Mouse (Mus musculus) NIH3T3 (cell line): ENCODE measurements around the gene Ankrd44.

Source experiments
- DNase-seq: peaks from one replicate; pipeline ENCODE4 v3.0.0-alpha.2; 2012; ENCODE audit warnings: low read depth

Ankrd44 gene

DNA sequence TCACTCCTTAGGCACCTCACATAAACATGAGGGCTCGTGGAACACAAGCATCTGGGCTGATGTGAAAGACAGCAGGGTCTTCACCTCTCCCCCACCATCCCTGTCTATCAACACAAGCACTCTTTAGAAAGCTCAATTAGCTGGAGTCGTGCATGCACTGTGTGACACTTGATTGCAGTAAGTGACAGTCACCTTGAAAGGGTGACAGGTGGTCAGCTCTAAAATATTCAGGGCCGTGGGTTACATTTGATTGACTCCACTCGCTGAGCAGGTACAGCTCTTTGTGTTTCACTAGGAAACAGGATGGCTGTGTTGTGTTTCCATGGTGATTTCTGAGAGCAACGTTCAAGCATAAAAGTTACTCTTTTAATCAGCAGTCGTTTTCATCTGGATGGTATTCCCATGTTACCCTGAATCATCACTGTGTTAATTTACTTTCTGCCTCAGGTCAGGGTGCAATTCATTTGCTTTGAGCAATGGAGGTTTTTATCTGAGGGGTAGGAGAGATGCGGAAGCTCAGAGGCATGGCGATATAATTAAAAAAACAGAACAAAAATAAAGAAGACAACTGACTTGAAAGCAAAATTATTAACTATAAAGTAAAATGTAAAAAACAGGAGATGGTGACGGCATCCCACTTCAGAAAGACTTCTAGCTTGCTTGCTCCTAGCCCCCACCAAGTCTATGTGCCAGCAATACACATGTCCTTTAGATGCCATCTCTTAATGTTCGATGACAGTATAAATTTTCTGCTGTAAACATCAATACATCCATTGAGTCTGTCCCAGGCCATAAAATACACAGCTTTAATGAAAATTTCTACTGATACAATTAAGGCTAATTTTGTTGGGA is 218.9 kb downstream of the Ankrd44 start:
- no peak for DNase-seq

- DNase-seq, result peak; percentile 29
These were observed 219.6 kb downstream of the Ankrd44 start for GRCm38 (mm10) chr1:54706621-54707020.

DNA sequence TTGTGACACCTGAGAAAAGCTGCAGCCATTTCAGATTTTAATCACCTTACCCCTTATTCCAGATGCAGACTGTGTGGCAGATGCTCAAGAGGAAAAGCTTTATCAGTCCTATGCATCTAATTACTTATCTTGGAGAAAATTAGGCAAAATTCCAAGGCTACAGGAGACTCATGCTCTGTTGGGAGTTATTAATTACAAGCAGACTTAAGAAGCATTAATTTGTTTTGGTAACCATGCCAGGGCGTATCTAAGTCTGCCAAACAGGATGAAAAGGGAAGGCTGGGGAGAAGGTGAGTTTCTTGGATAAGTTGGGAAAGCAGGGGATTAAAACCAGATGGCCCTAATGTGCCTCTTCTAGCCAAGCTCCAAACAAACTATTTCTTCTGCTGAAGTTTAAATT is 222.7 kb downstream of the Ankrd44 start:
- DNase-seq, result peak; percentile 34

DNA sequence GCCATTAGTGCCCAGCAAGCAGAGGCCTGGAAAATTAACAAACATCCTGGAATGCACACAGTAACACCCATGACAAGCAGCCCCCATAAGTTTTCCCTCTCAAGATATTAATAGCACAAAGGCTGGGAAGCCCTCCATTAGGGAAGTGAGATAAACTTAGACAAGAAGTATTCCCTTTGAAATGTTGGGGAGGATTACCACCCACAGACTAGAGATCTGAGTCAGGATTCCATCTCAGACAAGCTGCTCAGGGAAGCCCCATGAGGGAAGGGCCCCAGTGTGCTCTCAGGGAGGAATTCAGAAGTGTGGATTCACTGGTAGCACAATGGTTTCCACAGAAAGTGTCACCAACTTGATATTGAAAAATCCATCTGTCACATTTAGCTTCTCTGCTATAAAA is 223.3 kb downstream of the Ankrd44 start:
- no peak for DNase-seq

GRCm38 (mm10) chr1:54695396-54695795 is 230.8 kb downstream of the Ankrd44 start:
- DNase-seq, result no peak

GRCm38 (mm10) chr1:54691824-54692223 is 234.4 kb downstream of the Ankrd44 start:
- no peak for DNase-seq

DNA sequence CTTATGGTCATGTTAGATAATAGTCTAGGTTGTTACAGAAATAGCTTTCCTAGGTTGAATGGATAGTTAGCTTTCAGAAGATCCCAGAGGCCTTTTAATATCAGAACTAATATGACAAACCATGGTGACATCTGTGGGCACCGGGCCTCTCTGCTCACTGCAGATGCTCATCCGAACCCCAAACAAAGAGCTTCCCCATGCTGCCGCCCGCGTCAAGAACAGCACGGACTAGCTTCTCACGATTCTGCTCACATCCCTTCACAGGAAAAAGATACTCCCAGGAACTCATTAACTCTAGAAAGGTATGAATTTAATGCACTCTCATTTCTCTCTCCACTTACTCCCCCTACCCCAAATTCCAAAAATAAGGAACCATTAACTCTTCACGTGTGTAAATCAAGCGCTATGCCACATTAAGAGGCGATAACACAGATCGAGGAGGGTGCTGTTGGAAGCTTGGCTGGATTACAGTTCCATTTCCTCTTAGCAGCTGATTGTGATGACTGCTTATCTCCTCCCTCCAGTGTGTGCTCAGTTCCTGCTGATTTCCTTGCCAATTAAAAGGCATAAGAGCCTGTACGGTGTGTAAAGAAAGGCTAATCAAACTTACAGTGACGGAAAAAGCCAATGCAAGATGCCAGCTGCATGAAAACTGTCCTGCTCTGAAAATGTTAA is 235.8 kb downstream of the Ankrd44 start:
- no peak for DNase-seq

- DNase-seq, result no peak
These were observed 237.7 kb downstream of the Ankrd44 start for GRCm38 (mm10) chr1:54688441-54688840.

- DNase-seq, result no peak
These were observed 241.9 kb downstream of the Ankrd44 start for GRCm38 (mm10) chr1:54684316-54684715.

- no peak for DNase-seq
These were observed 246.6 kb downstream of the Ankrd44 start for GRCm38 (mm10) chr1:54679556-54679955.

DNA sequence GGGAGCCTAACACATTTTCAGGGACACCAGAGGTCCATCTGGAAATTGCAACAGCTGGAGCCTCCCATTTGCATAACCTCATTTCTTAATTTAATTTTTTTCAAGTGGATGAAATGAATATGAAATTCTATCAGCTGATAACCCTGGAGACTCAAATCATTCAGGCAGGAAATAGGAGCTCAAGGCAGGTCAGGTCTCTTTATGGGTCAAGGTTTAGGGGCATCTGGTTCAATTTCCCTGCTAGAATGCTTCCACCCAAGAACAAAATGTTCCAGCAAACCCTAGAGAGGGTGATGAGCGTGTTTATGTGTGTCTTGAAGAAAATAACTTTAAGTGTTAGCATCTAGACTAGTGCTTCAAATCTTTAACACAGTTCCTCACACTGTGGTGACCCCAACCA is 248.2 kb downstream of the Ankrd44 start:
- DNase-seq, result no peak

DNA sequence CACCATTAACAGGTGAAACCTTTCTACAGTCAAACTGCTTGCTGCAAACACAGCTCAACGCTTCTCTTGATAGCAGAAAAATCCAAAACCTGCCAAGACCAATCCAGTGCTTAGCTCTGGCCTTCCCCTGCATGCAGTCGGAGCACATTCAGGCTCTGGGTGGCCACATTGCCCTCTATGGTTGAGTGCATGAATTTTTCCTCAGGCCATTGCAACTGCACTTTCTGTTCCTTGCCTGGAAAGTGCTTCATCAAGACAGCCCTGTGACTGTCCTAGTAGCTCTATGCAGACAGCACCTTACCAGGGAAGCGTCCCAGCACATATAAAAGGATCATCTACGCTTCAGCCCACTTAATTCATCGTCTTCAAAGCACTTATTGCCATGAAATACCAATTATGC is 250.7 kb downstream of the Ankrd44 start:
- DNase-seq, result no peak

DNA sequence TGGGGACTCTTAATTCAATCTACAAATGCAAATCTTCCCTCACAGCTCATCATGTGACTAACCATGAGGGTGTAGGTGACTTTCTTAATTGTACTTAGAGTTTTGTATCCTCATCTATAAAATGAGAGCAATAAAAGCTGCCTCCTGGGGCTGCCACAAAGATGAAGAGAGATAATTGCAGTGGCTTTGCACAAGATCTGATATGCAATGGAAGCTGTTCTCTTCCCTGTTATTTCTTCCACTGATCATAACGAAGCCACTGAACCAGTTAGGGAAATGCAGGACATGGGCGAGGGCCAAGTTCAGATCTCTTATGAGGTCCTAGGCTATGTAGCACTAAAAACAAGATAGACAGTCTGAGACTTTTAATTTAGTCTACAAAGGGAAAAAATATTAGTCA is 258.2 kb downstream of the Ankrd44 start:
- DNase-seq, result no peak

DNA sequence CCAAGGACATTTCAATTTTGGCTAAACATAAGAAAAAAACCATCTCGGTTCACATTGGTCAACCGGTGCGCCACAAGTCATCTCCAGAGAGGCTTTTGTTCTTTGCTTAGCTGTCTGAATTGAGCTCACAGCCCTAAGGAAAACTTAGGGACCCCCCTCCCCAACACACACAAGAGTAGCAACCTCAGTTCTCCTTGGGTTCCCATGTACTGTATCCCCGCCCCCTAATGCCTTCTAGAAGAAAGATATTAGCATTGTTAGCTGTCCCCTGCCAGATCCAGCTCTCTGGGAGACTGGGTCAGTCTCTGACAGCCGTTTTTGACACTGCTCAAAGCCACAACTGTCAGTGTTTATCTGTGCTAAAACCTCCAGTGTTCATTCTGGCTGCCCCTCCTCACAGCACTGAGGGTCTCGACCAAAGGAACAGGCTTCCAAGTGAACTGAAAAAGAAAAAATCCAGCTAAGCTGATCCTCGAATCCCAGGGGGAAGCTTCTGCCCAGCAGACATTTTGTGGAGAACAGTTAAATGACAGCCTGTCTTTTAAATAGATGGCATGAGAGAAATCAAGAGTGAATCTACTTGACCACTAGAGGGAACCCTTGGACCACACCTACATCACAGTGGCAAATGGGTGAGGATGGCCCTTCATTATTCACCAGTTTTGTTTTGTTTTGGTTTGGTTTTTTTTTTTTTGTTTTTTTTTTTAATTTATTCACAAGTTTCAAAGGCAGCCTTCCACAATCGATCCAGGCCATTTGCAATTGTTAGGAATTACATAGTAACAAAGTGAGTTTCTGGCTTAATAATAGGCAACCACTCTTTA is 260.4 kb downstream of the Ankrd44 start:
- DNase-seq, result peak; percentile 92

GRCm38 (mm10) chr1:54665095-54665494 is 261.1 kb downstream of the Ankrd44 start:
- DNase-seq, result no peak

DNA sequence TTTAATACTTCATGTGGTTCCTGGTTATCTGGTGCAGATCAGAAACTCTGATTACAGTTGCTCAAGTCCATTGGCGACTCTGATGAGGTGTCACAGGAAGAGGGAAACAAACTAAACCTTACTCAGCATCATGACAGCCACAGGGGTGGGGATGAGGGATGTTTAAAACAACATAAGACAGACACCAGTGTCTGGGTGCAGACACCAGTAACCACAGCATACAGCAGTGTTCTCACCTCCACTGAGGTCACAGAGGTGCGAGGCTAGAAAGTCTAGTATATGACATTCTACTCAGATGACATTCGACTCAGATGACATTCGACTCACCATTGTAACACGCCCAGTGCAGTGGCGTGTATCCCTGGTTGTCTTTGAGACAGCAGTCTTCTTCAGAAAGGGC is 265.5 kb downstream of the Ankrd44 start:
- DNase-seq, result no peak

DNA sequence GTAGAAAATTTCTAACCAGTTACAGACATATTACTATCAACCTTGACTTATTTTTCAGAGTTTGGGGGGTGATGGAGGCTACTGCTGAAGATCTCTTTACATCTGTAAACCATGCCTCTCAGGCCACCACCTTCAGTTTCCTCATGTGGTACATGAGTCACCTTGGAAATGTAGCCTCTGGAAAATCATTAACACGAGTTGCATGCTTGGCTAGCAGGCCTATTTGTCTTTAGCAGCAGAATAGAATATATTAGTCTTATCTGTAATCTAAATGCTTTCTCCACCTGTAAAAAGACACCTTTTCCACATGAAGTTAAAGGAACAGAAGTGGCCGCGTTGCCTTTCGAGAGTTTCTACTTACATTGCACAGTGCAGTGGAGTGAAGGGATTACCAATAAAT is 267.6 kb downstream of the Ankrd44 start:
- no peak for DNase-seq

DNA sequence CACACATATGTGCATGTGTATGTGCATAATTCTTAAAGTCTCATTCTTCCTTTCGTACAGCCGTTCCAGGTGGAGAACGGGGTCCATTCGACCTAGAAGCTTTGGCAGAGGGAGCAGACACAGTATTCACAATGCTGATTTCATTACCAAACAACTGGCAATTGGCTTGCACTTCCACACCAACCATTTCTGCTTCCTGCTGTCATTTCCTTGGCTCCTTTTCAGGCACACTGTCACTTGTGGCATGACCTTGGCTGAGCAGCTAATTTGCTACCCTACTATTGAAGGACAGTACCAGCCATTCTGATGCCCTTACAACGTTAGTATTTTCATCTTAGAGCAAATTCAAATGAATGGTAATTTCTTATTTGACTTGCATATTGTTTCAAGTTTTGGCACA is 277.9 kb downstream of the Ankrd44 start:
- no peak for DNase-seq

DNA sequence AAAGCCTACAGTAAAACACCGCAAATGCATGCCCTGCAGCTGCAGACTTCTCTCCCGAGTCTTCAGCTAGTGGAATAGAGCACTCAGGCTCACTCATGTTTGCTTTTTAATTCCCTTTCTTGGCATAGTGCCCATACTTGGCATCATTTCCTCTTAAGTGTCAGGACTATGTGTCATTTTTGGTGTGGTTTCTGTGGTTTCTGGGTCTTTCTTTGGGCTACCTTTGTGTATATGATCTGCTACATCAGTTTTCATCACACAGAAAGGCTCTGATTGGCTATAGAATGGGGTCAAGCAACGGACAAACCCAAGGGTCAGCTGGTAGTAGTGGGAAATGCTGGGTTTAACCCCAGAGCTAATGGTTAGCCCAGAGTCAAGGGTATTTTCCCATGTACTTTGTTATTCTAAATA is 278.8 kb downstream of the Ankrd44 start:
- DNase-seq, result peak; percentile 95

GRCm38 (mm10) chr1:54640184-54640795 is 285.9 kb downstream of the Ankrd44 start:
- no peak for DNase-seq

- DNase-seq, result no peak
These were observed 286.6 kb downstream of the Ankrd44 start for GRCm38 (mm10) chr1:54639506-54640078.

GRCm38 (mm10) chr1:54639076-54639475 is 287.1 kb downstream of the Ankrd44 start:
- DNase-seq, result no peak
